Mouse (Mus musculus): ENCODE data around the gene Gm27029. TPM values are rescaled to one million over a fixed set of nuclear protein-coding genes. Genes with fewer than 3 reads are reported as not detected.

The Gm27029 gene
- polyA plus RNA-seq, 1 experiment, result 3.9 TPM

GRCm38 (mm10) chr11:101465869-101466551, 41.4 kb upstream of the Gm27029 start, which contains the start of gene Vat1:
Gene Vat1 (minus strand): TSS chr11:101466230.
- TF ChIP-seq CTCF (IDR thresholded peaks at IDR 0.05; ENCODE audit: low read depth, low read length), result no peak
- TF ChIP-seq POLR2A (IDR thresholded peaks at IDR 0.05; ENCODE audit: borderline replicate concordance, low read depth, low read length), result no peak
- H3K4me1 ChIP-seq (ENCODE audit: control insufficient read depth, insufficient read depth, low read length), result peaks cover 26% of the 10 kb centered on the region
- H3K4me3 ChIP-seq (ENCODE audit: insufficient read depth, low read length), result peak within 1 kb of the TSS; percentile 88
- H3K27ac ChIP-seq (ENCODE audit: insufficient read depth, low read depth, low read length), result peak within 1 kb of the TSS; percentile 87

GRCm38 (mm10) chr11:101465101-101465868, 40.7 kb upstream of the Gm27029 start:
- H3K4me1 ChIP-seq (ENCODE audit: control insufficient read depth, insufficient read depth, low read length), result peaks cover 26% of the 10 kb centered on the region

DNA sequence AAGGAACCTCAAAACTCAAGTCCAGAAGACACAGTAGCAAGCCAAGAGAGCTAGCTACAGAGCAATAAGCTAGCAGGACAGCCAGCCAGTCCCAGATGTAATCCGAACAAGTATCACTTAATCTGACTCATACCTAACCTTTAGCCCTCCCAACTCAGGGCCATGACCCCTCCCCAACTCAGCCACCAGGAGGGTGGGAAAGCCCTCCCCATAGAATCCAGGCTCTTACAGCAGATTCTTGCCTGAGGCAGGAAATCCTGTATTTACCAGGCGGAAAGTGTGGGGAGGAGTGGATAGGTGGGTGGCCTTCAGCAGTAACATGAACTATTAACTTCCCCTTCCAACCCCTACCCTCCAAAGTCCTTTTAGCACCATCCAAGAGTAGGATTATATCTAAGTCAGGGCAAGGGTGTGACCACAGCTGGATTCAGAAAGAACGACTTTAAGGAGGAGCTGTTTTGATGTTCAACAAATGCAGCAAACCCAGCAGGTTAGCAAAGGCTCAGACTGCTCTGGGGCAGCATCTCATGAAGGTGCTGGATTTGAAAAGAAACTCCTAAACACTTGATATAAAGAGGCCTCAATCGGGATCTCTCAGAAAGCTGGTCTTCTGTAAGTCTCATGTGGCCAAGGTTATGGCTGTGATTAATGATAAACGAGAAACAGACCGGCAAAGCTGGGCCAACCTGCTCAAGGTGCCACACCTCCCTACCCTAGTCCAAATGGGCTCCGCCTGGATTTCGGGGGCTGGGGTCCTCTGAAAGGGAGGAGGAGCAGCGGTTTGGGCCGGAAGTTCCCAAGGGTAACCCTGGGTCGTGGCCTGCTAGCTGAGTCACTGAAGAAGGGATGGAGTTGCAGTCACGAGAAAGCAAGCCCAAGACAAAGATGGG, 39.9 kb upstream of the Gm27029 start, which contains the start of gene Rnd2:
Gene Rnd2 (plus strand): TSS at position 789 of the 890 bp plus-strand sequence.
- TF ChIP-seq CTCF (IDR thresholded peaks at IDR 0.05; ENCODE audit: low read depth, low read length) (no peak), POLR2A (IDR thresholded peaks at IDR 0.05; ENCODE audit: borderline replicate concordance, low read depth, low read length) (no peak)
- H3K27ac ChIP-seq (ENCODE audit: insufficient read depth, low read depth, low read length), result peak within 1 kb of the TSS; percentile 87
- H3K4me3 ChIP-seq (ENCODE audit: insufficient read depth, low read length), result peak within 1 kb of the TSS; percentile 88
- peaks cover 26% of the 10 kb centered on the region for H3K4me1 ChIP-seq (ENCODE audit: control insufficient read depth, insufficient read depth, low read length)

More at GRCm38 (mm10) chr11:101465101-101465868, 40.7 kb upstream of the Gm27029 start:
- TF ChIP-seq POLR2A (IDR thresholded peaks at IDR 0.05; ENCODE audit: borderline replicate concordance, low read depth, low read length) (no peak), CTCF (IDR thresholded peaks at IDR 0.05; ENCODE audit: low read depth, low read length) (no peak)
- Histone ChIP-seq H3K4me3 (ENCODE audit: insufficient read depth, low read length) (peak overlapping the region; percentile 88), H3K27ac (ENCODE audit: insufficient read depth, low read depth, low read length) (peak overlapping the region; percentile 87)

- TF ChIP-seq POLR2A (IDR thresholded peaks at IDR 0.05; ENCODE audit: borderline replicate concordance, low read depth, low read length), result no peak
- no peak for TF ChIP-seq CTCF (IDR thresholded peaks at IDR 0.05; ENCODE audit: low read depth, low read length)
- Histone ChIP-seq H3K4me1 (ENCODE audit: control insufficient read depth, insufficient read depth, low read length) (peaks cover 26% of the 10 kb centered on the region), H3K27ac (ENCODE audit: insufficient read depth, low read depth, low read length) (no peak overlapping the region)
Observed at GRCm38 (mm10) chr11:101462583-101463440, 38.2 kb upstream of the Gm27029 start.

GRCm38 (mm10) chr11:101462141-101462540, 37.5 kb upstream of the Gm27029 start:
- Histone ChIP-seq H3K27ac (ENCODE audit: insufficient read depth, low read depth, low read length) (no peak overlapping the region), H3K4me1 (ENCODE audit: control insufficient read depth, insufficient read depth, low read length) (peaks cover 24% of the 10 kb centered on the region), H3K4me3 (ENCODE audit: insufficient read depth, low read length) (no peak overlapping the region)
- TF ChIP-seq POLR2A (IDR thresholded peaks at IDR 0.05; ENCODE audit: borderline replicate concordance, low read depth, low read length) (no peak), CTCF (IDR thresholded peaks at IDR 0.05; ENCODE audit: low read depth, low read length) (no peak)

More at GRCm38 (mm10) chr11:101462583-101463440, 38.2 kb upstream of the Gm27029 start:
- H3K4me3 ChIP-seq (ENCODE audit: insufficient read depth, low read length), result no peak overlapping the region

GRCm38 (mm10) chr11:101460321-101460720, 35.7 kb upstream of the Gm27029 start:
- no peak for TF ChIP-seq POLR2A (IDR thresholded peaks at IDR 0.05; ENCODE audit: borderline replicate concordance, low read depth, low read length)
- TF ChIP-seq CTCF (IDR thresholded peaks at IDR 0.05; ENCODE audit: low read depth, low read length), result no peak
- Histone ChIP-seq H3K27ac (ENCODE audit: insufficient read depth, low read depth, low read length) (no peak overlapping the region), H3K4me1 (ENCODE audit: control insufficient read depth, insufficient read depth, low read length) (peaks cover 20% of the 10 kb centered on the region), H3K4me3 (ENCODE audit: insufficient read depth, low read length) (no peak overlapping the region)

DNA sequence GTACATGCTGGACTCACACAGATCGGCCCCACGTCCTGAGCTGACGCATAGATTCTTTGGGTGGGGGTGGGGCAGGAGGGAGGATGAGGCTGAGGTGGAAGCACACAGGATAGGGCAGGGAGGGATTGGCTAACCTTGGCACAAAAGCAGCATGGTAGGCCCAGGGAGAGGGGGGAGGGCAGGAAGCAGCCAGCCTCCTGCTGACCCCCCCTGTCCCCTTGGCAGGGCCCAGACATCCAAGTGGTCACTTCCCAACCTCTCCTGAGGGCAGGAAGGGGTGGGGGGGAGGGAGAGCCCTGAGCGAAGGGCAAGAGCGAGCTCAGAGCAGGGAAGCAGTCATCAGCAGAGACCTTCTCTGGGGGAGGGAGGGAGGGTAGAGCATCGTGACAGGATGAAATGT, 35.1 kb upstream of the Gm27029 start:
- Histone ChIP-seq H3K4me3 (ENCODE audit: insufficient read depth, low read length) (no peak overlapping the region), H3K4me1 (ENCODE audit: control insufficient read depth, insufficient read depth, low read length) (peaks cover 20% of the 10 kb centered on the region), H3K27ac (ENCODE audit: insufficient read depth, low read depth, low read length) (no peak overlapping the region)
- TF ChIP-seq CTCF (IDR thresholded peaks at IDR 0.05; ENCODE audit: low read depth, low read length) (no peak), POLR2A (IDR thresholded peaks at IDR 0.05; ENCODE audit: borderline replicate concordance, low read depth, low read length) (no peak)

DNA sequence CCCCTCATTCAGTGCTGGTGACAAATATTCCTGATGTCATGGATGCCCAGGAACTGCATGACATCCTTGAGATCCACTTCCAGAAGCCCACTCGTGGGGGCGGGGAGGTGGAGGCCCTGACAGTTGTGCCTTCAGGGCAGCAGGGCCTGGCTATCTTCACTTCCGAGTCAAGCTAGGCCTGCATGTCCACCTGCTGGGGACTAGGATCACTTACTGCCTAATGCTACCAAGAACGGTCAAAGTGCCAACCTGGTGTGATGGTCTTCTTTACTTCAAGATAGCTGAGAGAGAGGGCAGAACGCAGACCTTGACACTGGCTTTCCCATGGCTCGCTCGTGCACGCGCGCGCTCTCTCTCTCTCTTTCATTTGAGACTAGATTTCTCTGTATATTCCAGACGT, 33.6 kb upstream of the Gm27029 start:
- Histone ChIP-seq H3K27ac (ENCODE audit: insufficient read depth, low read depth, low read length) (no peak overlapping the region), H3K4me3 (ENCODE audit: insufficient read depth, low read length) (no peak overlapping the region), H3K4me1 (ENCODE audit: control insufficient read depth, insufficient read depth, low read length) (peaks cover 9% of the 10 kb centered on the region)
- TF ChIP-seq POLR2A (IDR thresholded peaks at IDR 0.05; ENCODE audit: borderline replicate concordance, low read depth, low read length) (no peak), CTCF (IDR thresholded peaks at IDR 0.05; ENCODE audit: low read depth, low read length) (no peak)

Measured in bone marrow macrophage, adult 2 months (primary cell).